Mouse (Mus musculus): ENCODE results near the gene Lsamp. TPM values are rescaled to one million over a fixed set of nuclear protein-coding genes. Genes with fewer than 3 reads are reported as not detected.

The Lsamp gene
- total RNA-seq, 2 experiments from 2014 or later, result not detected

GRCm38 (mm10) chr16:42189431-42190081, 2205.4 kb downstream of the Lsamp start:
- ATAC-seq (replicated peaks; ENCODE audit: low FRiP score, low TSS enrichment, poor library complexity, severe bottlenecking), result no peak

- peak; percentile 99 for ATAC-seq (replicated peaks; ENCODE audit: low FRiP score, low TSS enrichment, poor library complexity, severe bottlenecking)
These were observed 2206.2 kb downstream of the Lsamp start for GRCm38 (mm10) chr16:42190114-42191045.
